Mouse (Mus musculus) gastrocnemius, postnatal 14 days (tissue): ENCODE measurements around the gene Zfpm1. TPM values are rescaled to one million over a fixed set of nuclear protein-coding genes. Genes with fewer than 3 reads are reported as not detected.
A peak's percentile ranks its signal among the peaks of the same experiment; 100 is the strongest.

Experiments used
- DNase-seq: peaks from one replicate; pipeline ENCODE4 v3.0.0; 2021; ENCODE audit warnings: mixed read lengths
- intact Hi-C: fragments of 180-260 bp; cut with DNase I; formaldehyde crosslinking; loops from one replicate; pipeline ENCODE4 v1.15.1; 2025; ENCODE audit warnings: low total_unique reads
- total RNA-seq, 2 experiments: library from RNA; stranded (reverse); gene quantifications; 2 replicates each; pipeline ENCODE4 v1.2.3; 2021

Gene Zfpm1
- total RNA-seq, 2 experiments from 2014 or later = 8.4 to 8.6 TPM

- peak; percentile 41 for DNase-seq
- intact Hi-C loops = no loop called here
Observed at GRCm38 (mm10) chr8:122336251-122336910, 54.4 kb downstream of the Zfpm1 start.

DNA sequence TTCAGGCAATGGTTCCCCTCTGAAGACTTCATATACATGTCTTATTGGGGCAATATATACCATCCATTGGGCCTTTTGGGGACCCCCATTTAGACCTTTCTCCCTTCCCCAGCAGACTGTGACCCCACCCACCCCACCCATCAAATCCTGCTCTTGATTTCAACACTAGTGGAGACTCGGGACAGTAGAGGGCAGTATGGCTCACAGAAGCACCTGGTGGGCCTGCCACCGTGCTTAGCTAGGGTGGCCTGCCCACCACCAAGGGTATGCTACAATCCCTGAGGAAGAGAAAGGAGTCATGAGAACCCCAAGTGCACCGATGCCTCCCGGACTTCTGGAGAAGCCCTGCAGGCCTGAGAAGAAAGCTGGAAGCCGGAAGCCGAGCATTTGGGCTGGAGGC is 56.9 kb downstream of the Zfpm1 start:
- DNase-seq = no peak
- intact Hi-C loops = no loop called here

GRCm38 (mm10) chr8:122340761-122341160 is 58.8 kb downstream of the Zfpm1 start:
- intact Hi-C loops = no loop called here
- no peak for DNase-seq

GRCm38 (mm10) chr8:122341790-122342189 is 59.8 kb downstream of the Zfpm1 start:
- intact Hi-C loops = no loop called here
- no peak for DNase-seq

DNA sequence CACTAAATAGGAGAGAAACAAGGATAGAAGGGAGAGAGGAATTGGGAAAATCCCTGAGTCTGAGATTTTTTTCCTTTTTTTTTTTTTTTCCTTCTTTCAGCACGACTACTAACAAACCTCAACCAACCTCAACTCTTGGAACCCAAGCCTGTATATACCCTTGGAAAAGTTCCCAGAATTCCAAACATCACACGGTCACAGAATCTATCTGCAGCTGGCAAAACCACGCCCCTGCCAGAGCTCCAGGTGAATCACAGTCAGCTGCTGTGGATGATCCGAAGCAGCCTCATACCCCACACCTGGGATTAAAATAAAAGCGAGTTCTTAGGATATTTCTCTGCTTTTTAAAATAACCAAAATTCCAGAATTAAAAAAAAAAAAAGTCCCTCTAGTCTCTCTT is 60.4 kb downstream of the Zfpm1 start:
- intact Hi-C loops = no loop called here

GRCm38 (mm10) chr8:122342806-122343209 is 60.9 kb downstream of the Zfpm1 start:
- intact Hi-C loops = no loop called here
- DNase-seq = no peak

More for the DNA sequence above, 60.4 kb downstream of the Zfpm1 start:
- DNase-seq = no peak

GRCm38 (mm10) chr8:122343341-122343740 is 61.4 kb downstream of the Zfpm1 start:
- intact Hi-C loops = no loop called here

GRCm38 (mm10) chr8:122343758-122344157 is 61.8 kb downstream of the Zfpm1 start:
- DNase-seq = peak; percentile 52
- intact Hi-C loops = no loop called here

More at GRCm38 (mm10) chr8:122343341-122343740, 61.4 kb downstream of the Zfpm1 start:
- no peak for DNase-seq

- intact Hi-C loops = no loop called here
- DNase-seq = no peak
Observed at GRCm38 (mm10) chr8:122344219-122344618, 62.3 kb downstream of the Zfpm1 start.

GRCm38 (mm10) chr8:122345181-122346095 is 63.5 kb downstream of the Zfpm1 start:
- no peak for DNase-seq
- intact Hi-C loops = no loop called here

DNA sequence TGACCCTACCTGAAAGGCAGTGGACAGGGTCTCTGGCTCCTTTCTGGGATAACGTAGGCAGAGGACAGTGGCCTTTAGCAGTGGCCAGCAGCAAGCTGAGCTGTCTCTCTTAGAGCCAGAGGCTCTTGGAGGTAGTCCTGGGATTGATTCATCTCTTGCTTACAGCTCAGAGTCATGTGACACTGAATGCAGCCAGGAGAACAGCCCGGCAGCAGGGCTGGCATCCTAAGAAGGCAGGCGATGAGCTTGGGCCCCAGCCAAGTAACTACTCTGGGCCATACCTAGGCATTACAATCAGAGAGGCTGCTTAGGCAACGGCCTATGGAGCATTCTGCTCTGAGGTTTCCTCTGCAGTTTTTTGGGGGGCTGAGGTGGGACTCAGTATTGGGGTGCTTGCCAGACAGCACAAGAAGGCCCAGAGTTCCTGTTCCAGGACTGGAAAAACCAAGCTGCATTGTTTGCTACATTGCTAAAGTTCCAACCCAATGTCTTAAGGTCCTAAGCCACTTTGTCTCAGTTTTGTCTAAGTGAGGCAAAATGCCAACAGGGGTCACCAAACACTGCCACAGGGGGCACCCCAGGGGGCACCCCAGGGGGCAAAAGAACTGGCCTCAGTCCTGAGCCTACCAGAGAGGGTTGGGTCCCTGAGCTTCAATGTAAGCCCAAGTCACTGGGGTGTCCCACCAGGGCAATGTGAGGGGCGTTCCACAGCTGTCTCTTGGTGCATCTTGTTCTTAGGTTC is 66.0 kb downstream of the Zfpm1 start:
- DNase-seq = no peak
- intact Hi-C loops = no loop called here

DNA sequence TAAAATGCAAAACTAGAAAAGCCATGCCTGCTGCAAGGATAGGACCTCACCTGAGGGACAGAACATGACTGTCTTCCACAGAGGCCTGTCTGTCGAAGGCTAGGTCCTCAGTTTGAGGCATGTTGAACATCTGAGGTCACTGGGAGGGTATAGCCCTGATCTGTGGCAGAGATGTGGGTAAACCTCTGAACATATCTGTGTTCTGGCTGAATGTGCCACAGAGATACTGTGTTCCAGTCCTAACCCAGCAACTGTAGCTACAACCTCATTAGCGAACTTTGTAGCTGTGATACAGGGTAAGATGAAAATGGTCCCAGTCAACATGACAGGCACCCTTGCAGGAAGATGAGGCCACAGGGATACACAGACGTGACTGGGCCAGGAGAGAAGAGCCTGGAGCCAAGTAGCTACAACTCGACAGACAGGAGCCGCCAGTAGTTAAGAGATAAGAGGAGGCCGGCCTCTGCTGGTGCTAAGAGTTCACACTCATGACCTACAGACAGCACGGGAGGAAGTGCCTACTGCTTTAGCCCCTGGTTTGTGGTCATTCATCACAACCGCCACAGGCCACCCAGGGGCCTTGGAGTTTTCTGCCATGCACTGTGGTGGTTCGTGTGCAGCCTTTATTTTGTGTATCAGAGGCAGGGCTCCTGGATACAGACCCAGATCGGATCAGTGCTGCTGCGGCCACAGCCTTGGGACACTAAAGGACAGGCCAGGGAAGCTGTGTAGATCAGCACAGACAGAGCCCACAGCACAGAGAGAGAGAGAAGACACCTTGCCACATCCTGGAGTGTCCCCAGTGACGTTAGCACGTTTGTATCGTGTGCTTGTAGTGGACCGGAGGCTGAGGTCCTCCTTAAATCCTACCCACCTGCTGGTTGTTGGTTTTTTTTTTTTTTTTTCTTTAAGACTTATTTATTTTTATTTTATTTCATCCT is 67.7 kb downstream of the Zfpm1 start:
- no peak for DNase-seq
- intact Hi-C loops = no loop called here

- no peak for DNase-seq
Observed at GRCm38 (mm10) chr8:122350309-122351089, 68.6 kb downstream of the Zfpm1 start.

GRCm38 (mm10) chr8:122354157-122354556 is 72.2 kb downstream of the Zfpm1 start:
- DNase-seq = no peak
- intact Hi-C loops = no loop called here

More at GRCm38 (mm10) chr8:122350309-122351089, 68.6 kb downstream of the Zfpm1 start:
- intact Hi-C loops = no loop called here

- DNase-seq = no peak
- intact Hi-C loops = no loop called here
Observed at GRCm38 (mm10) chr8:122355642-122356606, 74.0 kb downstream of the Zfpm1 start.

- intact Hi-C loops = no loop called here
- DNase-seq = no peak
Observed at GRCm38 (mm10) chr8:122357202-122357601, 75.3 kb downstream of the Zfpm1 start.

DNA sequence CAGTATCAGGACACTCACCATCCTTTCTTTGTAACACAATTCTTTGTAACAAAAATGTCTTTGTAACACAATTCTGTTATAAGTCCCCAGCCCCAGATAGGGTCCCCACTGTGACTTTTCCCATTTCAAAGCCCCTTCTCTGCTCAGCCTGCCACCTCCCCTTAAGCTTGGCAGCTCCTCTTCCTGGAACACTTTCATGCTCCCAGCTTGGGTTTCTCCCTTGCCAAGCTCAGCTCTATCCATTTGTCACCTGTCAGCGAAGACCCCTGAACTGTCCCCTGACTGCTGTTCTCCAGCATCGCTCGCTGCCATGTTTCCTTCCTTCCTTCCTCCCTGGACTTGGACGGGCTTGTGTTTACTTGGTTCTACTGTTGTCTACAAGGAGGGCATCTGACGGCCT is 75.7 kb downstream of the Zfpm1 start:
- DNase-seq = no peak

More for the DNA sequence above, 75.7 kb downstream of the Zfpm1 start:
- intact Hi-C loops = no loop called here
